Mouse (Mus musculus) right cerebral cortex, adult 18-20 months (tissue): ENCODE measurements around the gene Tead1.

Experiments
- DNase-seq: peaks from one replicate; pipeline ENCODE4 v3.0.0; 2022; ENCODE audit warnings: mixed read lengths

Gene Tead1

GRCm38 (mm10) chr7:112937089-112937488, 258.0 kb downstream of the Tead1 start:
- no peak for DNase-seq

- DNase-seq, result no peak
Observed at GRCm38 (mm10) chr7:112938959-112939358, 259.8 kb downstream of the Tead1 start.

- no peak for DNase-seq
Observed at GRCm38 (mm10) chr7:112942567-112942966, 263.4 kb downstream of the Tead1 start.

GRCm38 (mm10) chr7:112943056-112943455, 263.9 kb downstream of the Tead1 start:
- DNase-seq, result no peak

GRCm38 (mm10) chr7:112946706-112947105, 267.6 kb downstream of the Tead1 start:
- DNase-seq, result no peak

- DNase-seq, result peak; percentile 13
Observed at GRCm38 (mm10) chr7:112953777-112954291, 274.7 kb downstream of the Tead1 start, which contains the start of gene Rassf10. Rassf10 (plus strand) TSS chr7:112953962.

GRCm38 (mm10) chr7:112954351-112955102, 275.4 kb downstream of the Tead1 start:
- DNase-seq, result no peak

- DNase-seq, result no peak
Observed at GRCm38 (mm10) chr7:112955103-112955827, 276.1 kb downstream of the Tead1 start.

- DNase-seq, result no peak
Observed at GRCm38 (mm10) chr7:112955955-112956354, 276.8 kb downstream of the Tead1 start.
